Mouse (Mus musculus) urinary bladder, postnatal 14 days (tissue): ENCODE measurements at regions not wholly inside any gene's neighbourhood (a gene's known extent, or its start where the extent isn't known, plus 50 kb on each side); places are given as distances from the start of the nearest gene placed in this dataset.
A peak's percentile ranks its signal among the peaks of the same experiment; 100 is the strongest.

ENCODE experiments used
- DNase-seq: peaks from one replicate; pipeline ENCODE4 v3.0.0; 2021; ENCODE audit warnings: low spot score

GRCm38 (mm10) chr6:126588761-126589160 lies 53.5 kb upstream of the Kcna5 start:
- DNase-seq: no peak

- no peak for DNase-seq
Measured at GRCm38 (mm10) chr6:126587476-126587875, 52.3 kb upstream of the Kcna5 start.

GRCm38 (mm10) chr6:126585813-126586212 lies 50.6 kb upstream of the Kcna5 start:
- peak; percentile 44 for DNase-seq
